Mouse (Mus musculus): ENCODE measurements around the gene Frmd4b. TPM values are rescaled to one million over a fixed set of nuclear protein-coding genes. Genes with fewer than 3 reads are reported as not detected.
A peak's percentile ranks its signal among the peaks of the same experiment; 100 is the strongest.

The Frmd4b gene
- polyA plus RNA-seq, 1 experiment = 14.3 TPM

GRCm38 (mm10) chr6:97523118-97523517 lies 94.2 kb downstream of the Frmd4b start:
- DNase-seq (ENCODE audit: extremely low spot score in 1 of 2, low spot score in 1 of 2) = peak in 1 of 2 experiments; percentile 86

- DNase-seq (ENCODE audit: extremely low spot score in 1 of 2, low spot score in 1 of 2) = no peak
Observed at GRCm38 (mm10) chr6:97521279-97522038, 95.9 kb downstream of the Frmd4b start.

- no peak for DNase-seq (ENCODE audit: extremely low spot score in 1 of 2, low spot score in 1 of 2)
Observed at GRCm38 (mm10) chr6:97520566-97520965, 96.8 kb downstream of the Frmd4b start.

- no peak for DNase-seq (ENCODE audit: extremely low spot score in 1 of 2, low spot score in 1 of 2)
Observed at GRCm38 (mm10) chr6:97519553-97519952, 97.8 kb downstream of the Frmd4b start.

- DNase-seq (ENCODE audit: extremely low spot score in 1 of 2, low spot score in 1 of 2) = peak in 1 of 2 experiments; percentile 55
Observed at GRCm38 (mm10) chr6:97518467-97518866, 98.9 kb downstream of the Frmd4b start.

- no peak for DNase-seq (ENCODE audit: extremely low spot score in 1 of 2, low spot score in 1 of 2)
Observed at GRCm38 (mm10) chr6:97517616-97518235, 99.6 kb downstream of the Frmd4b start.

- DNase-seq (ENCODE audit: extremely low spot score in 1 of 2, low spot score in 1 of 2) = no peak
Observed at GRCm38 (mm10) chr6:97516941-97517340, 100.4 kb downstream of the Frmd4b start.

GRCm38 (mm10) chr6:97510771-97511170 lies 106.6 kb downstream of the Frmd4b start:
- DNase-seq (ENCODE audit: extremely low spot score in 1 of 2, low spot score in 1 of 2) = no peak

GRCm38 (mm10) chr6:97509434-97509833 lies 107.9 kb downstream of the Frmd4b start:
- DNase-seq (ENCODE audit: extremely low spot score in 1 of 2, low spot score in 1 of 2) = no peak

GRCm38 (mm10) chr6:97508480-97508879 lies 108.9 kb downstream of the Frmd4b start:
- DNase-seq (ENCODE audit: extremely low spot score in 1 of 2, low spot score in 1 of 2) = no peak

- DNase-seq (ENCODE audit: extremely low spot score in 1 of 2, low spot score in 1 of 2) = no peak
Observed at GRCm38 (mm10) chr6:97507893-97508292, 109.4 kb downstream of the Frmd4b start.

- peak; percentile 35 to 77 for DNase-seq (ENCODE audit: extremely low spot score in 1 of 2, low spot score in 1 of 2)
Observed at GRCm38 (mm10) chr6:97506141-97506650, 111.1 kb downstream of the Frmd4b start.

- DNase-seq (ENCODE audit: extremely low spot score in 1 of 2, low spot score in 1 of 2) = no peak
Observed at GRCm38 (mm10) chr6:97504673-97505072, 112.7 kb downstream of the Frmd4b start.

- no peak for DNase-seq (ENCODE audit: extremely low spot score in 1 of 2, low spot score in 1 of 2)
Observed at GRCm38 (mm10) chr6:97501000-97501399, 116.3 kb downstream of the Frmd4b start.

- DNase-seq (ENCODE audit: extremely low spot score in 1 of 2, low spot score in 1 of 2) = no peak
Observed at GRCm38 (mm10) chr6:97500246-97500645, 117.1 kb downstream of the Frmd4b start.

GRCm38 (mm10) chr6:97496002-97496401 lies 121.3 kb downstream of the Frmd4b start:
- no peak for DNase-seq (ENCODE audit: extremely low spot score in 1 of 2, low spot score in 1 of 2)

GRCm38 (mm10) chr6:97491065-97491464 lies 126.3 kb downstream of the Frmd4b start:
- DNase-seq (ENCODE audit: extremely low spot score in 1 of 2, low spot score in 1 of 2) = no peak

GRCm38 (mm10) chr6:97488821-97489220 lies 128.5 kb downstream of the Frmd4b start:
- no peak for DNase-seq (ENCODE audit: extremely low spot score in 1 of 2, low spot score in 1 of 2)

GRCm38 (mm10) chr6:97488280-97488679 lies 129.1 kb downstream of the Frmd4b start:
- DNase-seq (ENCODE audit: extremely low spot score in 1 of 2, low spot score in 1 of 2) = no peak

- DNase-seq (ENCODE audit: extremely low spot score in 1 of 2, low spot score in 1 of 2) = peak; percentile 22 to 64
Observed at GRCm38 (mm10) chr6:97487535-97488081, 129.7 kb downstream of the Frmd4b start.

- DNase-seq (ENCODE audit: extremely low spot score in 1 of 2, low spot score in 1 of 2) = no peak
Observed at GRCm38 (mm10) chr6:97486813-97487361, 130.5 kb downstream of the Frmd4b start.
